Mouse (Mus musculus) adrenal gland, adult 8-10 months (tissue): Measurements from ENCODE around the gene Rp9. TPM values are rescaled to one million over a fixed set of nuclear protein-coding genes. Genes with fewer than 3 reads are reported as not detected.

Experiments
- total RNA-seq, 4 experiments: library from RNA; stranded (reverse); gene quantifications; 2 replicates each; pipeline ENCODE4 v1.2.4; 2022

Gene Rp9
- total RNA-seq, 4 experiments from 2014 or later = 33.9 to 41.3 (median 35.9) TPM

Other genes starting within 250 kb of the Rp9 start
- 10 to 100 TPM; 37.1 to 62.6 (median 53.2) TPM for gene Zfp809, start 244.0 kb downstream of the Rp9 start, total RNA-seq
- 1 to 10 TPM in 2 of 4 experiments, under 1 TPM in 2; 0.58 to 1.2 (median 0.87) TPM for gene Zfp599, start 209.8 kb downstream of the Rp9 start, total RNA-seq
- 10 to 100 TPM in 3 of 4 experiments, 1 to 10 TPM in 1; 6.6 to 17.0 (median 13.7) TPM for gene Zfp810, start 162.1 kb downstream of the Rp9 start, total RNA-seq
- 1 to 10 TPM; 2.3 to 4.0 (median 3.4) TPM for gene Anln, start 80.6 kb downstream of the Rp9 start, total RNA-seq
- 10 to 100 TPM in 2 of 4 experiments, 1 to 10 TPM in 2; 5.1 to 15.9 (median 9.6) TPM for gene 9530077C05Rik, start 58.2 kb downstream of the Rp9 start, total RNA-seq
- not detected for gene Gm17545, start 15.5 kb downstream of the Rp9 start, total RNA-seq
- gene Bbs9, start 6.0 kb upstream of the Rp9 start, total RNA-seq = 10 to 100 TPM; 18.1 to 34.9 (median 27.1) TPM